Mouse (Mus musculus): Measurements from ENCODE around the gene Kmt2b. TPM values are rescaled to one million over a fixed set of nuclear protein-coding genes. Genes with fewer than 3 reads are reported as not detected.

Kmt2b gene
- total and polyA plus RNA-seq, 2 experiments from 2014 or later = 8.3 to 39.5 TPM

DNA sequence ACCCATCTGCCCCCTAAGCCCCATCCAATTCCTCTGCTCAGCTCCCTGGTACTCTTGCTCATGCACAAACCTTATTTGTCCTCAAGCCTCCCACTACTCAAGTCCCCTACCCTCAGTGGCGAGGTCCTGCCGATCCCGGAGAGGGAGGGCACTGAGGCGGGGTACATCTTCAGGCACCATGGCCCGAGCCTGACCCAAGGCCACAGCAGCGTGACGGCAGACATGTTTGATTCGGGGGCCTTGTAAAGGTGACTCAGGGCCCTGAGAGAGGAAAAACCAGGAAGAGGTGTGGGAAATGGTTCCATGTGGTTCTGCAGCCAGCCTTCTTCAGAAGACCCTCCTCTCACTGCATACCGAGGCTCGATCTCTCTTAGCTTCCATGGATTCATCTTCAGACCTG is 4.2 kb downstream of the Kmt2b start:
- Histone ChIP-seq H3K9ac (replicated peaks; ENCODE audit: low read length, poor library complexity, severe bottlenecking) (no peak overlapping the region), H3K9me3 (ENCODE audit: low read length) (no peaks in the 10 kb centered on the region), H3K27me3 (ENCODE audit: insufficient read depth, low read length) (no peaks in the 10 kb centered on the region), H3K4me3 (ENCODE audit: low read depth, low read length) (no peak overlapping the region), H3K4me1 (ENCODE audit: insufficient read depth, low read length) (peaks cover 9% of the 10 kb centered on the region; the same call in 1 of the 2 replicates), H3K36me3 (ENCODE audit: insufficient read depth, low read length) (peaks cover 64% of the 10 kb centered on the region), H3K4me2 (ENCODE audit: low read depth, low read length, poor library complexity, severe bottlenecking) (no peak overlapping the region), H3K27ac (ENCODE audit: low read depth, low read length) (no peak overlapping the region)
- ATAC-seq (ENCODE audit: low FRiP score) (no peak), DNase-seq (ENCODE audit: low spot score) (no peak)
- WGBS = 93% methylated on average over 10 of the region's 10 CpGs
- no peak for TF ChIP-seq CTCF (IDR thresholded peaks at IDR 0.05)

DNA sequence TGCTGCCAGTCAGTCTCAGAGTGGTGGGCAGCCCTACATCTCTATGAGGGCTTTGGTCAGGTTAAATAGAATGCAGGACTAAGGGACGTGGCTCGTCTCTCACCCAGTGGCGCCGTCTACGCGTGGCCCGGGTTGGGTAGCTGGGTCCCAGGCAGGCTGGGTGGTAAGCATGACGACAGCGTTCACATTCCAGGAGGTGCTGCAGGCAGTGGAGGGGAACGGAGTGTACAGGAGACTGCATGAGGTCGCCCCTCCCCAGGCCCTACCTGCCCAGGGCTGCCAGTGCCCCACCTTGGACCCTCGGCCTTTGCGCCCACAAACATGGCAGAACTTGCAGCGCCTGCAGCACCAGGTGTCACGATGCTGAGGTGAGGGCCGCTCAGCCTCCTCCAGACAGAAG is 7.0 kb downstream of the Kmt2b start:
- no peaks in the 10 kb centered on the region for H3K4me1 ChIP-seq (ENCODE audit: insufficient read depth, low read length)
- no peak overlapping the region for H3K4me2 ChIP-seq (ENCODE audit: low read depth, low read length, poor library complexity, severe bottlenecking)
- no peaks in the 10 kb centered on the region for H3K9me3 ChIP-seq (ENCODE audit: low read length)
- WGBS = 95% methylated on average over 16 of the region's 16 CpGs
- no peak overlapping the region for H3K27ac ChIP-seq (ENCODE audit: low read depth, low read length)
- H3K27me3 ChIP-seq (ENCODE audit: insufficient read depth, low read length) = no peaks in the 10 kb centered on the region
- DNase-seq (ENCODE audit: low spot score) (no peak), ATAC-seq (ENCODE audit: low FRiP score) (no peak)
- no peak for TF ChIP-seq CTCF (IDR thresholded peaks at IDR 0.05)
- no peak overlapping the region for H3K4me3 ChIP-seq (ENCODE audit: low read depth, low read length)
- H3K9ac ChIP-seq (replicated peaks; ENCODE audit: low read length, poor library complexity, severe bottlenecking) = no peak overlapping the region
- peaks cover 91% of the 10 kb centered on the region for H3K36me3 ChIP-seq (ENCODE audit: insufficient read depth, low read length)

DNA sequence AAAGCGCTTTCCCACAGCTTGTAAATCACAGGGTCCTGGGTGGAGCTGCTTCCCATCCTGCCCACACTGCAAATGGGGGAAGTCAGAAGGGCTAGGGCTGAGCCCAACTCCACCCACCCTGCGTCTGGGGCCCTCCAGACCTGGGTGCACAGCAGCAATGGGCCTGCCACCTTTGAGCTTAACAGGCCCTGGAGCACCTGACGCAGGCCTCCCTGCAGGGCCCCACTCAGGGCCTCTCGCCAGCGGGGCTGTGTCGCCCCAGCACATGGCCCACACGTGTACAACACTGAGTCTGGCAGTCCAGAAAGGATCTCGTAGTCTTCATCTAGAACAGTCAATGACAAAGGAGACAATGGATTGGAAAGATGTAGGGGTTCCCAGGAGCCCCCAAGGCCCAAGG is 8.6 kb downstream of the Kmt2b start:
- no peak overlapping the region for H3K4me2 ChIP-seq (ENCODE audit: low read depth, low read length, poor library complexity, severe bottlenecking)
- no peak for TF ChIP-seq CTCF (IDR thresholded peaks at IDR 0.05)
- H3K27me3 ChIP-seq (ENCODE audit: insufficient read depth, low read length) = no peaks in the 10 kb centered on the region
- no peaks in the 10 kb centered on the region for H3K4me1 ChIP-seq (ENCODE audit: insufficient read depth, low read length)
- H3K4me3 ChIP-seq (ENCODE audit: low read depth, low read length) = no peak overlapping the region
- WGBS = 92% methylated on average over 8 of the region's 8 CpGs
- peaks cover 97% of the 10 kb centered on the region for H3K36me3 ChIP-seq (ENCODE audit: insufficient read depth, low read length)
- H3K9me3 ChIP-seq (ENCODE audit: low read length) = no peaks in the 10 kb centered on the region
- no peak overlapping the region for H3K27ac ChIP-seq (ENCODE audit: low read depth, low read length)
- H3K9ac ChIP-seq (replicated peaks; ENCODE audit: low read length, poor library complexity, severe bottlenecking) = no peak overlapping the region
- DNase-seq (ENCODE audit: low spot score) (no peak), ATAC-seq (ENCODE audit: low FRiP score) (no peak)

DNA sequence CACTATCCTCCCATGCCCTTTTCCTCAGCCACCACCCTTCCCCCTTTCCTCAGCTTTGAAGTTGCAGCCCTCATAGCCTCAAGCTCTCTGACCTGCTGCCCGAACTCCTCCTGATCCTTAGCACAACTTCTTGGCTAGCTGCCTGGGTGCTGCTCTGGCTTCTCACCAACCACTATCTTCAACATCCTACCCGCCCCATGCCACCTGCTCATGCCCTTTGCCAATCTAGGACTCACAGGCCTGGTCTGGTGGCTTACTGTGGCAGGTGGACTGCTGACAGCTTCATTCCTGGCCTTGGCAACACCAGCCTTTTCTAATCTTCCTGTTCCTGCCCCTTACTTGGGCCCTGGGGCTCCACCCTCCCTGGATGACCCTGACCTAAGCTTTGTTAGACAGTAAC is 15.6 kb downstream of the Kmt2b start:
- Histone ChIP-seq H3K4me2 (ENCODE audit: low read depth, low read length, poor library complexity, severe bottlenecking) (no peak overlapping the region), H3K4me3 (ENCODE audit: low read depth, low read length) (no peak overlapping the region), H3K4me1 (ENCODE audit: insufficient read depth, low read length) (no peaks in the 10 kb centered on the region), H3K27ac (ENCODE audit: low read depth, low read length) (no peak overlapping the region), H3K9ac (replicated peaks; ENCODE audit: low read length, poor library complexity, severe bottlenecking) (no peak overlapping the region), H3K36me3 (ENCODE audit: insufficient read depth, low read length) (peaks cover 94% of the 10 kb centered on the region), H3K27me3 (ENCODE audit: insufficient read depth, low read length) (no peaks in the 10 kb centered on the region), H3K9me3 (ENCODE audit: low read length) (no peaks in the 10 kb centered on the region)
- DNase-seq (ENCODE audit: low spot score) (peak; percentile 35), ATAC-seq (ENCODE audit: low FRiP score) (no peak)
- no peak for TF ChIP-seq CTCF (IDR thresholded peaks at IDR 0.05)
- WGBS = 89% methylated on average over 2 of the region's 2 CpGs

DNA sequence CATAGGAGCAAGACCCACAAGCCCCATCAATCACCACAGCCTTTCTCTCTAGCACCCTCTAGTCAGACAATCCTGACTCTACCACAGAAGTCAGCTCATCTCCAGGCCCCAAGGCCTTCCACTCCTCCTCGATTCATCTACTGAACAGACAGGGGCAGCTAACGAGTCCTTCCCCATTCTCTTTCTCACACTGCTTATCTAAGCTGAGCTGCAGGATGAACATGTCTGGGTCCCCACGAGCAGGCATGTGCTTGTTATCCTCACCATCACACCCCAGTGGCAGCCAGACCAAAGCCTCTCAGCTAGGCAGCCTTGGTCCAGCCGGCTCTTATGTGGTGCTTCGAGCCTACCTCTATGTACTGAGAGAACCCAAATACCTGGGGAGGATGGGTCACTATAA is 16.1 kb downstream of the Kmt2b start:
- no peak for DNase-seq (ENCODE audit: low spot score)
- 84% methylated on average over 5 of the region's 5 CpGs for WGBS
- Histone ChIP-seq H3K27ac (ENCODE audit: low read depth, low read length) (no peak overlapping the region), H3K4me2 (ENCODE audit: low read depth, low read length, poor library complexity, severe bottlenecking) (no peak overlapping the region), H3K27me3 (ENCODE audit: insufficient read depth, low read length) (no peaks in the 10 kb centered on the region), H3K9ac (replicated peaks; ENCODE audit: low read length, poor library complexity, severe bottlenecking) (no peak overlapping the region), H3K36me3 (ENCODE audit: insufficient read depth, low read length) (peaks cover 92% of the 10 kb centered on the region), H3K9me3 (ENCODE audit: low read length) (no peaks in the 10 kb centered on the region), H3K4me3 (ENCODE audit: low read depth, low read length) (no peak overlapping the region), H3K4me1 (ENCODE audit: insufficient read depth, low read length) (no peaks in the 10 kb centered on the region)
- no peak for TF ChIP-seq CTCF (IDR thresholded peaks at IDR 0.05)
- ATAC-seq (ENCODE audit: low FRiP score) = no peak

DNA sequence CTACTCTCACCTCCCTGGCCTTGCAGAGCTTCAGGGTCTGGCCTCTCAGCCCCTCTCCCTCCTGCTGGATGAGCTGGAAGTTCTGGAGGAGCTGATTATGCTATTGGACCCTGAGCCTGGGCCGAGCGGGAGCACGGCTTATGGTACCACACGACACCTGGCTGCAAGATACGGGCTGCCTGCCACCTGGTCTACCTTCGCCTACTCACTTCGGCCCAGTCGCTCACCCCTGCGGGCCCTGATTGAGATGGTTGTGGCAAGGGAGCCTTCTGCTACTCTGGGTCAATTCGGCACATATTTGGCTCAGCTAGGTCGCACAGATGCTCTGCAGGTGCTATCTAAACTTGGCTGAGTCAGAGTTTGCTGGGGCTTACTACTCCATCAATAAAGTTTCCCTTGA is 21.0 kb downstream of the Kmt2b start:
- Histone ChIP-seq H3K27ac (ENCODE audit: low read depth, low read length) (no peak overlapping the region), H3K9me3 (ENCODE audit: low read length) (no peaks in the 10 kb centered on the region), H3K36me3 (ENCODE audit: insufficient read depth, low read length) (peaks cover 61% of the 10 kb centered on the region), H3K4me2 (ENCODE audit: low read depth, low read length, poor library complexity, severe bottlenecking) (no peak overlapping the region), H3K4me1 (ENCODE audit: insufficient read depth, low read length) (no peaks in the 10 kb centered on the region), H3K4me3 (ENCODE audit: low read depth, low read length) (no peak overlapping the region), H3K9ac (replicated peaks; ENCODE audit: low read length, poor library complexity, severe bottlenecking) (no peak overlapping the region), H3K27me3 (ENCODE audit: insufficient read depth, low read length) (no peaks in the 10 kb centered on the region)
- WGBS = 92% methylated on average over 11 of the region's 11 CpGs
- TF ChIP-seq CTCF (IDR thresholded peaks at IDR 0.05) = no peak
- no peak for DNase-seq (ENCODE audit: low spot score)
- no peak for ATAC-seq (ENCODE audit: low FRiP score)

Measured in midbrain, postnatal 0 days (tissue).